Mouse (Mus musculus) midbrain, embryonic 16.5 days (tissue): ENCODE results near the gene H2-Q4. TPM values are rescaled to one million over a fixed set of nuclear protein-coding genes. Genes with fewer than 3 reads are reported as not detected.
"Not testable (repeated sequence)": the region's sequence is repeated elsewhere in the genome, so short reads cannot be mapped to it uniquely, and the experiment has no call there.

Experiments used
- ATAC-seq: fragments of 200-750 bp; cut with Nextera tagmentation; 2 replicates; pipeline ENCODE4 v1.8.0; 2017; ENCODE audit warnings: moderate TSS enrichment
- H3K27ac ChIP-seq: fragments of 300-500 bp; sonication (generic); 2 replicates; pipeline ENCODE4 v1.5.1; 2014; ENCODE audit warnings: mild to moderate bottlenecking, low read length, mixed read lengths
- H3K27me3 ChIP-seq: fragments of 300-500 bp; sonication (generic); 2 replicates; pipeline ENCODE4 v1.6.1; 2014; ENCODE audit warnings: low read depth, low read length, mixed read lengths; ENCODE audit not compliant: control insufficient read depth, insufficient read depth
- H3K36me3 ChIP-seq: fragments of 300-500 bp; sonication (generic); 2 replicates; pipeline ENCODE4 v1.6.1; 2014; ENCODE audit warnings: mild to moderate bottlenecking, low read length, moderate library complexity, mixed read lengths; ENCODE audit not compliant: control insufficient read depth, insufficient read depth
- H3K4me1 ChIP-seq: fragments of 300-500 bp; sonication (generic); 2 replicates; pipeline ENCODE4 v1.6.1; 2014; ENCODE audit warnings: mild to moderate bottlenecking, low read length, mixed read lengths; ENCODE audit not compliant: control insufficient read depth, insufficient read depth
- H3K4me2 ChIP-seq: fragments of 300-500 bp; sonication (generic); 2 replicates; pipeline ENCODE4 v1.6.1; 2014; ENCODE audit warnings: mild to moderate bottlenecking, low read length, mixed read lengths
- H3K4me3 ChIP-seq: fragments of 300-500 bp; sonication (generic); 2 replicates; pipeline ENCODE4 v1.5.1; 2014; ENCODE audit warnings: low read depth, mild to moderate bottlenecking, low read length, moderate library complexity, mixed read lengths
- H3K9ac ChIP-seq: fragments of 300-500 bp; sonication (generic); 2 replicates; pipeline ENCODE4 v1.6.1; 2014; ENCODE audit warnings: low read depth, low read length, mixed read lengths
- H3K9me3 ChIP-seq: fragments of 300-500 bp; sonication (generic); replicated peaks from 2 replicates; pipeline ENCODE4 v1.6.1; 2014; ENCODE audit warnings: mild to moderate bottlenecking, low read length, mixed read lengths; ENCODE audit not compliant: control insufficient read depth, poor library complexity, severe bottlenecking
- WGBS: fragments of 180-500 bp; shearing (Covaris S2); extraction: QIAGEN DNeasy Blood & Tissue Kit; methylation state at CpG from one replicate; pipeline ENCODE4 v1.1.7; 2014; 5-methylcytosine and 5-hydroxymethylcytosine counted together
- polyA plus RNA-seq: library from polyadenylated mRNA; unstranded; fragments of >200 nt; fragmentation: Nextera tagmentation; extraction: Ambion mirVana; gene quantifications from 2 replicates; pipeline ENCODE4 v1.2.1, GENCODE M21; 2015

Gene H2-Q4
- polyA plus RNA-seq, 1 experiment from 2014 or later: 0.97 TPM

DNA sequence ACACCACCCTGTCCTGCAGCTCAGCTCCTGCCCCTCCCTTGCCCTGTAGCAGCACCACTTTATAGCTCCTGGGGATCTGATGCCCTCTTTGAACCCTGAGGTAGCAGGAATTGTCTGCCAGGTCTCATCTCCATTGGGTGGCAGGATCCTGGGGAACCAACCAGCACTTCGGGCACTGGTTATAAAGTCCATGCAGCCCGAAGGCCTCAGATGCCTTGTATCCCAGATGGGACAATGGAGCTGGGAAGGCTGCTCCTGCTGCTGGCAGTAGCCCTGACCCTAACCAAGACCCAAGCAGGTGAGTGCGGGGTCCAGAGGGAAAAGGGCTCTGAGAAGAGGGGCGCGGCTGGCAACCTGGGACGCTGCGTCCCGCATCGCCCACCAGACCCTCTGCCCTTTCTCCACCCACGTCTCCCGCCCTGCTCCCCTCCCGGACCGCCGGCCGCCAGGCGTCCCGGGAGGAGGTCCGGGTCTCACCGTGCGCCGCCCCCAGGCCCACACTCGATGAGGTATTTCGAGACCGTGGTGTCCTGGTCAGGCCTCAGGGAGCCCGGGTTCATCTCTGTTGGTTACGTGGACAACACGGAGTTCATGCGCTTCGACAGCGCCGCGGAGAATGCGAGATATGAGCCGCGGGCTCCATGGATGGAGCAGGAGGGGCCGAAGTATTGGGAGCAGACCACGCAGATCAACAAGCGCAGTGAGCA lies 20.5 kb upstream of the H2-Q4 start:
- H3K36me3 ChIP-seq: no peaks in the 10 kb centered on the region
- H3K27me3 ChIP-seq: peaks cover 12% of the 10 kb centered on the region
- peak overlapping the region; percentile 74 for H3K4me2 ChIP-seq
- peak overlapping the region; percentile 38 for H3K4me3 ChIP-seq
- no peak for ATAC-seq
- H3K9me3 ChIP-seq: 0 out of 2 replicates have a peak, but pooled peaks cover 3% of the 10 kb centered on the region
- H3K4me1 ChIP-seq: peaks cover 6% of the 10 kb centered on the region; the same call in 1 of the 2 replicates
- 14% methylated on average over 38 of the region's 38 CpGs for WGBS
- peak overlapping the region; percentile 56 for H3K9ac ChIP-seq
- H3K27ac ChIP-seq: no peak overlapping the region

DNA sequence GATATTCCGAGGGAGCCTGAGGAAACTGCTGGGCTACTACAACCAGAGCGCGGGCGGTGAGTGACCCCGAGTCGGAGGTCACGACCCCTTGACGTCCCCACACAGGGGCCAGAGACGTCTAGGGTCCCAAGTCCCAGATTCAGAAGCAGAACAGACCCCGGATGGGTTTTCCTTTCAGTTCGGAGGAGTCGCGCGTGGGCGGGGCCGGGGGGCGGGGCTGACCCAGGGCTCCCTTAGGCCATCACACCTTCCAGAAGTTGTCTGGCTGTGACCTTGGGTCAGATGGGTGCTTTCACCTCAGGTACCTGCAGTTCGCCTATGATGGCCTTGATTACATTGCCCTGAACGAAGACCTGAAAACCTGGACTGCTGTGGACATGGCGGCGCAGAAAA lies 20.0 kb upstream of the H2-Q4 start:
- no peak for ATAC-seq
- Histone ChIP-seq H3K27ac (no peak overlapping the region), H3K4me1 (peaks cover 6% of the 10 kb centered on the region; the same call in 1 of the 2 replicates), H3K9ac (peak overlapping the region; percentile 56), H3K4me3 (peak overlapping the region; percentile 38), H3K36me3 (no peaks in the 10 kb centered on the region), H3K4me2 (peak overlapping the region; percentile 74), H3K27me3 (peaks cover 12% of the 10 kb centered on the region), H3K9me3 (0 out of 2 replicates have a peak, but pooled peaks cover 3% of the 10 kb centered on the region)
- WGBS: 20% methylated on average over 21 of the region's 21 CpGs

DNA sequence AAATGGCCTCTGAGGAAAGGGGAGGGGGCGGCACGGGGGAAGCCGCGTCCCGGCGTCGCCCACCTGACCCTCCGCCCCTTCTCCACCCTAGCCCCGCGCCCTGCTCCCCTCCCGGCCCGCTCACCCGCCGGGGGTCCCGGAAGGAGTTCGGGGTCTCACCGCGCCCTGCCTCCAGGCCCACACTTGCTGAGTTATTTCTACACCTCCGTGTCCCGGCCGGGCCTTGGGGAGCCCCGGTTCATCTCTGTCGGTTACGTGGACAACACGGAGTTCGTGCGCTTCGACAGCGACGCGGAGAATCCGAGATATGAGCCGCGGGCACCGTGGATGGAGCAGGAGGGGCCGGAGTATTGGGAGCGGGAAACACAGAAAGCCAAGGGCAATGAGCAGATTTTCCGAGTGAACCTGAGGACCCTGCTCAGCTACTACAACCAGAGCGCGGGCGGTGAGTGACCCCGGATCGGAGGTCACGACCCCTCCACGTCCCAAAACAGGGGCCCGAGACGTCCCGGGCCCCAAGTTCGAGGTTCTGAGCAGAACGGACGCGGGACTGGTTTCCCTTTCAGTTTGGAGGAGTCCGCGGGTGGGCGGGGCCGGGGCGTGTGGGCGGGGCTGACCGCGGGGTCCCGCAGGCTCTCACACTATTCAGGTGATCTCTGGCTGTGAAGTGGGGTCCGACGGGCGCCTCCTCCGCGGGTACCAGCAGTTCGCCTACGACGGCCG lies 473 bp downstream of the H2-Q4 start:
- under 1% methylated on average over 50 of the region's 70 CpGs for WGBS

DNA sequence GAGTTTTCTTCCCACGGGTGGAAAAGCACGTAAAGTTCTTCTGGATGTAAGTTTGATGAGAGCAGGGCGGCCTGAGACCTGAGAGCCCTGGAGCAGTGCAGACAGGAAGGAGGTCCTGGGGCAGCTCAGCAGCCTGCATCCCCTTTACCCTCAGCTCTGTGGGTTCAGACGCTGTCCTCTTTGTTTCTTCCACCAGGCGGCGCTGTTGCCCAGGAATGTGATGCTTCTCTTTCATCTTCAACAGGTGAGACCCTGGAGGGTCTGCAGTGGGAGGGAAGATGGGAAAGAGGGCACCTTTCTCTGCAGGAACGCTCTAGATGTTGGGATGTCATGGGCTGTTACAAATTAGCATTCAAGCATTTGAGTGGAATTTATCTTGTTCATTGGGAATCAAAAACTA lies 10.4 kb downstream of the H2-Q4 start:
- H3K27ac ChIP-seq, H3K4me1 ChIP-seq, H3K36me3 ChIP-seq, H3K9me3 ChIP-seq, ATAC-seq, H3K4me2 ChIP-seq, H3K4me3 ChIP-seq, H3K27me3 ChIP-seq, H3K9ac ChIP-seq: not testable (repeated sequence)
- 8% methylated on average over 7 of the region's 7 CpGs for WGBS

More for the DNA sequence above, 473 bp downstream of the H2-Q4 start:
- ATAC-seq: 0 out of 2 replicates have a peak, but pooled peaks have one; percentile 36
- Histone ChIP-seq H3K4me2 (peak overlapping the region; percentile 97), H3K27ac (no peak overlapping the region), H3K4me1 (peaks cover 6% of the 10 kb centered on the region; the same call in 1 of the 2 replicates), H3K4me3 (peak overlapping the region; percentile 53), H3K9me3 (no peaks in the 10 kb centered on the region), H3K27me3 (peaks cover 5% of the 10 kb centered on the region; the same call in 1 of the 2 replicates), H3K9ac (peak overlapping the region; percentile 61), H3K36me3 (no peaks in the 10 kb centered on the region)

DNA sequence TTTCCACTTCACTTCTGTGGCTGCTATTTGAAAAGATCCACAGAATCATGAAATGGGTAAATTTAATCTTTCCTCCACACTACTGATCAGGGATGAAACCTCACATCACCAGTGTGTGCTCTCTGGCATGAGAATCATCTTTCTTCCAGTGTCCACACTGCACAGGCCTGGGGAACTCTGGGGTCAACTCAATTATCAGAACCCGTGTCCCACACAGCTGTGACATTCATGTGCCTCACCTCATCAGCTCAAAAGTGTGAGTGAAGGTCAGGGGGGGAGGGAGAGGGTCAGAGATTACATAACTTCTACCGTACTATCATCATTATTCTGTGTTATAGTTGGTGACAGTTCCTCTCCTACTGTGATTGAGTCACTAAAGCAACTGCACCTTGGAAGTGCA lies 13.3 kb downstream of the H2-Q4 start:
- H3K4me2 ChIP-seq, H3K27me3 ChIP-seq, H3K27ac ChIP-seq, ATAC-seq, H3K9me3 ChIP-seq, H3K36me3 ChIP-seq, H3K4me3 ChIP-seq, H3K9ac ChIP-seq, H3K4me1 ChIP-seq: not testable (repeated sequence)
- 79% methylated on average over 2 of the region's 2 CpGs for WGBS

DNA sequence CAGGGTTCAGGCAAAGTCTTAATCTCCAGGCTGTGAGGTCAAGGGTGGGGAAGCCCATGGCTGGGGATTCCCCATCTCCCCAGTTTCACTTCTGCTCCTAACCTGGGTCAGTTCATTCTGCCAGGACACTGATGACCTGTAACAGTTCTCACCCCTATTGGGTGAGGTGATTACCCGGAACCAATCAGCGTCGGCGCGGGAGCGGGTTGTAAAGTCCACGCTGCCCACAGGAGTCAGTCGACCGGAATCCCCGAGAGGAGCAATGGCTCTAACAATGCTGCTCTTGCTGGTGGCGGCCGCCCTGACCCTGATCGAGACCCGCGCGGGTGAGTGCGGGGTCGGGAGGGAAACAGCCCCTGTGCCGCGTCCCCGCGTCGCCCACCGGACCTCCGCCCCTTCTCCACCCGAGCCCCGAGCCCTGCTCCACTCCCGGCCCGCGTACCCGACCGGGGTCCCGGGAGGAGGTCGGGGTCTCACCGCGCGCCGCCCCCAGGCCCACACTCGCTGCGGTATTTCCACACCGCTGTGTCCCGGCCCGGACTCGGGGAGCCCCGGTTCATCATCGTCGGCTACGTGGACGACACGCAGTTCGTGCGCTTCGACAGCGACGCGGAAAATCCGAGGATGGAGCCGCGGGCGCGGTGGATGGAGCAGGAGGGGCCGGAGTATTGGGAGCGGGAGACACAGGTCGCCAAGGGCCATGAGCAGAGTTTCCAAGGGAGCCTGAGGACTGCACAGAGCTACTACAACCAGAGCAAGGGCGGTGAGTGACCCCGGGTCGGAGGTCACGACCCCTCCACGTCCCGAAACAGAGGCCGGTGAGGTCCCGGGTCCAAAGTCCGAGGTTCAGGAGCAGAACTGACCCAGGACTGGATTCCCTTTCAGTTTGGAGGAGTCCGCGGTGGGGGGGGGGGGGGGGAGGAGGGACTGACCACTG lies 14.7 kb downstream of the H2-Q4 start:
- H3K4me1 ChIP-seq, H3K27ac ChIP-seq, H3K9me3 ChIP-seq, H3K27me3 ChIP-seq, H3K36me3 ChIP-seq, H3K9ac ChIP-seq: not testable (repeated sequence)
- 2% methylated on average over 45 of the region's 75 CpGs for WGBS
- peak; percentile 58; the same call in 1 of the 2 replicates for ATAC-seq
- H3K4me3 ChIP-seq: peak overlapping the region; percentile 27
- peak overlapping the region; percentile 43 for H3K4me2 ChIP-seq

DNA sequence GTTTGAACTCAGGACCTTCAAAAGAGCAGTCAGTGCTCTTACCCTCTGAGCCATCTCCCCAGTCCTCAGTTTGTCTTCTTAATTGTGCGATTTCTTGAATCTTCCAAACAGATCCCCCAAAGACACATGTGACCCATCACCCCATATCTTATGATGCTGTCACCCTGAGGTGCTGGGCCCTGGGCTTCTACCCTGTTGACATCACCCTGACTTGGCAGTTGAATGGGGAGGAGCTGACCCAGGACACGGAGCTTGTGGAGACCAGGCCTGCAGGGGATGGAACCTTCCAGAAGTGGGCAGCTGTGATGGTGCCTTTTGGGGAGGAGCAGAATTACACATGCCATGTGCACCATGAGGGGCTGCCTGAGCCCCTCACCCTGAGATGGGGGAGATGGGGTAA lies 17.5 kb downstream of the H2-Q4 start:
- 89% methylated on average over 2 of the region's 2 CpGs for WGBS

DNA sequence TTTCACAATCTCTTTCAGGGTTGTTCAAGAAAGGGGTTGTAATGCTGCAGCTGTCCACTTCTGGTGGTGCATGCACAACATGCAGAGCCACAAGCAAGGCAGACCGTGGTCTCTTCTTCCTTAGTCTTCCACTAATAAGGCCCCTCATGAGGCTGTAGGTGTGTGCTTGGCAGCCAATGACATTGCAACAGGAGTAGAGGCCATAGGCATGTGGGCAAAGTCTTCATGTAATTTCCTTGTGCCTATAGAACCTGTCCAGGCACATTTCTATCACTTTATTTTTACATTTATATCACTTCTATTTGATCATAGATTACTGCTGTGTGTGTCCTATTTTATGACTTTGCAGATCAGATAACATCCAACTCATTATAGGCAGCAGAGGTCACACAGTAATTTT lies 33.6 kb downstream of the H2-Q4 start:
- not testable (repeated sequence) for H3K36me3 ChIP-seq, H3K27ac ChIP-seq, H3K9me3 ChIP-seq, H3K27me3 ChIP-seq, H3K4me1 ChIP-seq, H3K4me2 ChIP-seq, ATAC-seq, H3K9ac ChIP-seq, H3K4me3 ChIP-seq
- no CpG with 5 or more reads among the region's 1 CpGs for WGBS

More for the DNA sequence above, 17.5 kb downstream of the H2-Q4 start:
- not testable (repeated sequence) for H3K27me3 ChIP-seq, ATAC-seq, H3K9ac ChIP-seq, H3K9me3 ChIP-seq, H3K27ac ChIP-seq, H3K4me1 ChIP-seq, H3K4me3 ChIP-seq, H3K36me3 ChIP-seq, H3K4me2 ChIP-seq
